Mouse (Mus musculus) neutrophil, adult 5-6 weeks (primary cell): ENCODE results near the gene Mmp25. TPM values are rescaled to one million over a fixed set of nuclear protein-coding genes. Genes with fewer than 3 reads are reported as not detected.
A peak's percentile ranks its signal among the peaks of the same experiment; 100 is the strongest.

ENCODE experiments used
- ATAC-seq: fragments of 151-379, 151-347 bp; 2 replicates; pipeline ENCODE4 v1.8.0; 2017; ENCODE audit warnings: mild to moderate bottlenecking, moderate TSS enrichment; ENCODE audit not compliant: insufficient number of reproducible peaks, poor library complexity, low FRiP score, severe bottlenecking; ENCODE audit errors: extremely low read depth
- total RNA-seq: library from RNA; stranded (forward); fragments of 200-1000 nt; gene quantifications from 2 replicates; pipeline ENCODE4 v1.2.3, GENCODE M21; 2017

The Mmp25 gene
- total RNA-seq: 11.4 and 14.9 TPM in 2 replicates

- peak; percentile 62 for ATAC-seq
These were observed at the start of gene Mmp25 for GRCm38 (mm10) chr17:23644613-23645495. Gene Mmp25 (minus strand): TSS chr17:23645277.

GRCm38 (mm10) chr17:23694491-23694890, 49.4 kb upstream of the Mmp25 start:
- ATAC-seq: no peak

- ATAC-seq: no peak
These were observed 39.0 kb upstream of the Mmp25 start, which contains the start of gene Cldn9 for GRCm38 (mm10) chr17:23683856-23684672. Gene Cldn9 (minus strand): TSS chr17:23684026.

GRCm38 (mm10) chr17:23683226-23683625, 38.1 kb upstream of the Mmp25 start:
- ATAC-seq: no peak

- no peak for ATAC-seq
These were observed 37.5 kb upstream of the Mmp25 start for GRCm38 (mm10) chr17:23682530-23682929.

- no peak for ATAC-seq
These were observed 37.0 kb upstream of the Mmp25 start for GRCm38 (mm10) chr17:23682092-23682491.

- no peak for ATAC-seq
These were observed 36.0 kb upstream of the Mmp25 start for GRCm38 (mm10) chr17:23681086-23681485.

GRCm38 (mm10) chr17:23680336-23680735, 35.3 kb upstream of the Mmp25 start:
- no peak for ATAC-seq

GRCm38 (mm10) chr17:23679127-23679835, 34.2 kb upstream of the Mmp25 start, which contains the start of gene Cldn6:
Gene Cldn6 (plus strand): TSS chr17:23679249.
- ATAC-seq: no peak

GRCm38 (mm10) chr17:23677236-23677679, 32.2 kb upstream of the Mmp25 start, which contains the start of gene Tnfrsf12a:
Gene Tnfrsf12a (minus strand): TSS chr17:23677468.
- peak; percentile 37; the same call in 1 of the 2 replicates for ATAC-seq

- ATAC-seq: no peak
These were observed 31.5 kb upstream of the Mmp25 start for GRCm38 (mm10) chr17:23676473-23677031.

- ATAC-seq: no peak
These were observed 30.6 kb upstream of the Mmp25 start for GRCm38 (mm10) chr17:23675564-23676281.

- ATAC-seq: no peak
These were observed 30.1 kb upstream of the Mmp25 start for GRCm38 (mm10) chr17:23675127-23675526.

- ATAC-seq: no peak
These were observed 29.3 kb upstream of the Mmp25 start for GRCm38 (mm10) chr17:23674271-23674952.

- peak; percentile 89 for ATAC-seq
These were observed 28.5 kb upstream of the Mmp25 start, which contains the start of the genes Hcfc1r1 and Thoc6 for GRCm38 (mm10) chr17:23673424-23674073. Gene Hcfc1r1 (plus strand): TSS chr17:23673596. Gene Thoc6 (minus strand): TSS chr17:23673882.

GRCm38 (mm10) chr17:23672761-23673160, 27.7 kb upstream of the Mmp25 start:
- ATAC-seq: no peak

GRCm38 (mm10) chr17:23671519-23671918, 26.4 kb upstream of the Mmp25 start:
- ATAC-seq: no peak
